Mouse (Mus musculus): ENCODE measurements around the gene Mpst. TPM values are rescaled to one million over a fixed set of nuclear protein-coding genes. Genes with fewer than 3 reads are reported as not detected.

The Mpst gene
- polyA plus RNA-seq, 1 experiment from 2014 or later, result 2.8 TPM

DNA sequence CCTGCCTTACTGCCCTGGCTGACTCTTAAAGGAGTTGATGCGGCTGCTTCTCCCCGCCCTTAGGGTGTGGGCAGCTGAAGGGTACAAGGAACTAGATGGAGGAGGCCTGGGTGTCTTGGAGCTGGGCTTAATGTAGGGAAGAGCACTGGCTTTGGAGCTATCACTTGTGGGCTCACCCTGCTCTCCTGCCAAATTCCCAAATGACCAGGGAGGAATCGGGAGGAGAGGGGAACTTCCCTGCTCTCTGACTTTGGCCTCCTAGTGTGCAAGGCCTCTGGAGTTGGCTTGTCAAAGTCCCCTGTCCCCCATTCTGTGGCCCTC is 22.9 kb downstream of the Mpst start:
- Histone ChIP-seq H3K27ac (peak overlapping the region; percentile 72), H3K9me3 (no peaks in the 10 kb centered on the region), H3K4me1 (replicated peaks) (peaks cover 29% of the 10 kb centered on the region), H3K4me3 (replicated peaks) (peak overlapping the region; percentile 93), H3K9ac (replicated peaks) (peak overlapping the region; percentile 93), H3K27me3 (peaks cover 12% of the 10 kb centered on the region), H3K36me3 (peaks cover 26% of the 10 kb centered on the region), H3K4me2 (replicated peaks) (peak overlapping the region; percentile 89)
- WGBS, result 0% methylated on average over 3 of the region's 3 CpGs
- ATAC-seq, result no peak; the same call in 1 of the 2 replicates

DNA sequence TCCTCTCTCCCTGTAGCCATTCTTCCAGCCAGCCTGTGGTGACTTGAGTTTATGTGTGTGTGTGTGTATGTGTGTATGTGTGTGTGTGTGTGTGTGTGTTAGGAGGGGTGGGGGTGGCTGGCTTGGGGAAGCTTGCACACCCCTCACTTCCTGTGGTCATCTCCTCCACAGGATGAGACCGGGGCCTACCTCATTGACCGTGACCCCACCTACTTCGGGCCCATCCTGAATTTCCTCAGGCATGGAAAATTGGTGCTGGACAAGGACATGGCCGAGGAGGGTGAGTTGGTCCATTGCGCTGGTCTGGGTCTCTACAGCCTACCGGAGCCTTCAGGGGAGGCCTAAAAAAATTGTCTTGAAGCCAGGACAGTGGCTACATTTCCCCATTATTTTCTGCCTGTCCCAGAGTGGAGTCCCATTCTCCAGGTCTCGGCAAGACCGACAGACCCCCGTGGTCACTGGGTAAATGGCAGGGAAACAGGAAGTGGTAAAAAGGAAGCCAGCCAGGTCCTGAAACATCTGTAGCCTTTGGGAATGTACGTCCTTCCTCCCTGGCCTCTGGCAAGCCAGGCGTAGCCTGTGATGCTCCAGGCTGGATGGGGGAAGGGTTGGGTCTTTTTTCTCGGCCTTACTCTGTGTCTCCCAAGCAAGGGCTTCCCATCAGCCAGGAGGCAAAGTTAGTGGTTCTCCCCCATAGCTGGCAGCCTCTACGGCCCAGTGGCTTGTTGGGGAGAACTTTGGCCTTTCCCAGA is 23.8 kb downstream of the Mpst start:
- no peak for ATAC-seq
- Histone ChIP-seq H3K27me3 (peaks cover 4% of the 10 kb centered on the region; the same call in 1 of the 2 replicates), H3K36me3 (peaks cover 32% of the 10 kb centered on the region), H3K4me3 (replicated peaks) (peak overlapping the region; percentile 93), H3K27ac (0 out of 2 replicates have a peak overlapping the region, but pooled peaks have one; percentile 1), H3K4me2 (replicated peaks) (peak overlapping the region; percentile 89), H3K4me1 (replicated peaks) (peaks cover 38% of the 10 kb centered on the region), H3K9ac (replicated peaks) (peak overlapping the region; percentile 93), H3K9me3 (no peaks in the 10 kb centered on the region)
- 87% methylated on average over 13 of the region's 13 CpGs for WGBS

DNA sequence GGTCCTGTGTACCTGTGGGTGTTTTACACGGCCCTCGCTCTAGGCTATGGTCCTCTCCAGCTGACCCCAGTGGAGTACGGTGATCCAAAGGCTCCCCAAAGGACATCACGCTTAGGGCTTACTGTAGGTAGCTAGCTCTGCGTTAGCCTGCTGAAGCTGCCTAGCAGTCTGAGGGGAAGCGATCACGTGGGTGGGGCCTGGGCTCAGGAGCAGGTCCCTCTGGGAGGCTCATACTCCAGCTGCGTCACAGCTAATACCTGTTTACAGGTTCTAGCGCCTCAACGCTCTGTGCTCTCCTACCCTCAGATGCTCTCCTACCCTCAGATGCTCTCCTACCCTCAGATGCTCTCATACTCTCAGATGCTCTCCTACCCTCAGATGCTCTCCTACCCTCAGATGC is 24.7 kb downstream of the Mpst start:
- ATAC-seq, result no peak
- 87% methylated on average over 10 of the region's 10 CpGs for WGBS

GRCm38 (mm10) chr15:78431541-78432121 is 25.4 kb downstream of the Mpst start:
- Histone ChIP-seq H3K9me3 (no peaks in the 10 kb centered on the region), H3K4me3 (replicated peaks) (no peak overlapping the region), H3K27ac (no peak overlapping the region), H3K9ac (replicated peaks) (no peak overlapping the region), H3K4me1 (replicated peaks) (peaks cover 54% of the 10 kb centered on the region), H3K4me2 (replicated peaks) (no peak overlapping the region), H3K27me3 (peaks cover 7% of the 10 kb centered on the region; the same call in 1 of the 2 replicates), H3K36me3 (peaks cover 42% of the 10 kb centered on the region)
- no peak for ATAC-seq
- WGBS, result 87% methylated on average over 7 of the region's 7 CpGs

More for the DNA sequence above, 24.7 kb downstream of the Mpst start:
- Histone ChIP-seq H3K9me3 (no peaks in the 10 kb centered on the region), H3K9ac (replicated peaks) (no peak overlapping the region), H3K27me3 (peaks cover 3% of the 10 kb centered on the region; the same call in 1 of the 2 replicates), H3K4me2 (replicated peaks) (no peak overlapping the region), H3K4me3 (replicated peaks) (no peak overlapping the region), H3K36me3 (peaks cover 39% of the 10 kb centered on the region), H3K27ac (no peak overlapping the region), H3K4me1 (replicated peaks) (peaks cover 46% of the 10 kb centered on the region)

DNA sequence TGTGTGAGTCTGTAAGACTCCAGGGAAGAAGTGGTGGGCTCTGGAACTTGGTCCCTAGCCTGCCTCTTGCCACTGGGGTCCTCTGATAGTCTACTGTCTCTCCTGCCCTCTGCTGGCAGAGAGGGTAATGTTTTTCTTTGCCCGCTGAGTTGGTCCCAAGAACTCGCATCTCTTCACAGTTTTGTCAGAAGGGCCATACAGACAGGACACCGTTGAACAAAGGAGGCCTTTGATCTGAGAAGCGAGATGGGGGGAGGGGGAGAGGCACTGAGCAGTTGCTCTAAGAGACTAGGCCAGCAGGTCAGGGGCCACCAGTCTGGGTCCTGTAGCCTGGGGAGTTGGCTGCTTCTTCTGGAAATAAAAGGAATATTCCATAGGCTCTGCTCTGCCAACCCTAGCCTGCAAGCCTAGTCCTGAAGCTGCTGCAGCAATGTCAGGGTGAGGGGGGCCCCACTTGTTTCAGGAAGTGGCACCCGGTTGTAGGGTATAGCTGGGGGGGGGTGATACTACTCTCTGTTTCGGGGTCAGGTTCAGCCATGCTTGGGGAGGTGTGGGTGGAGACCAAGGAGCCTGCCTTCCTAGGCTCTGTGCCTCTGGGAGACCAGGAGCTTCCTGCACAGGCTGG is 28.8 kb downstream of the Mpst start:
- Histone ChIP-seq H3K9me3 (no peaks in the 10 kb centered on the region), H3K4me2 (replicated peaks) (no peak overlapping the region), H3K27me3 (0 out of 2 replicates have a peak, but pooled peaks cover 6% of the 10 kb centered on the region), H3K27ac (no peak overlapping the region; the same call in 1 of the 2 replicates), H3K4me1 (replicated peaks) (peaks cover 57% of the 10 kb centered on the region), H3K36me3 (peaks cover 42% of the 10 kb centered on the region), H3K9ac (replicated peaks) (no peak overlapping the region; the same call in 1 of the 2 replicates), H3K4me3 (replicated peaks) (no peak overlapping the region)
- WGBS, result 26% methylated on average over 6 of the region's 6 CpGs
- ATAC-seq, result no peak

DNA sequence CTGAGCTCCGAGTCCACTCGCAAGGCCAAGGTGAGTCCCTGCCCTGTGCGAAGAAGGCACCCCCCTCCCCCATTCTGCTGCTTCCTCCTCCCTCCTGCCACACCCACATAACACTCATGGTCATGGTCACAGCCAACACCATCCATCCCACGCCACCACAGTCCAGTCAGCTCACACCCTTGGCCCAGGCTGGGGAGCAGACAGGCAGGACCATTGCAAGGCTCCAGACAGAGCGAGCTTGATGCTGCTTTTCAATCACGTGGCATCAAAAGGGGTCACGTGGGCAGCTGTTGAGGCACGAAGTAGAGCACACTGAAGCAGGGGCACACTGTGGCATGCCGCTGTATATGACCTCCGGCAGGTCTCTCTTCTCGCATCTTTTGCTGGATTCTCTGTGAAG is 29.5 kb downstream of the Mpst start:
- H3K9me3 ChIP-seq, result no peaks in the 10 kb centered on the region
- no peak for ATAC-seq
- no peak overlapping the region for H3K4me2 ChIP-seq (replicated peaks)
- H3K27ac ChIP-seq, result no peak overlapping the region
- H3K4me1 ChIP-seq (replicated peaks), result peaks cover 55% of the 10 kb centered on the region
- peaks cover 42% of the 10 kb centered on the region for H3K36me3 ChIP-seq
- H3K9ac ChIP-seq (replicated peaks), result no peak overlapping the region
- H3K27me3 ChIP-seq, result 0 out of 2 replicates have a peak, but pooled peaks cover 6% of the 10 kb centered on the region
- WGBS, result 80% methylated on average over 11 of the region's 11 CpGs
- H3K4me3 ChIP-seq (replicated peaks), result no peak overlapping the region

DNA sequence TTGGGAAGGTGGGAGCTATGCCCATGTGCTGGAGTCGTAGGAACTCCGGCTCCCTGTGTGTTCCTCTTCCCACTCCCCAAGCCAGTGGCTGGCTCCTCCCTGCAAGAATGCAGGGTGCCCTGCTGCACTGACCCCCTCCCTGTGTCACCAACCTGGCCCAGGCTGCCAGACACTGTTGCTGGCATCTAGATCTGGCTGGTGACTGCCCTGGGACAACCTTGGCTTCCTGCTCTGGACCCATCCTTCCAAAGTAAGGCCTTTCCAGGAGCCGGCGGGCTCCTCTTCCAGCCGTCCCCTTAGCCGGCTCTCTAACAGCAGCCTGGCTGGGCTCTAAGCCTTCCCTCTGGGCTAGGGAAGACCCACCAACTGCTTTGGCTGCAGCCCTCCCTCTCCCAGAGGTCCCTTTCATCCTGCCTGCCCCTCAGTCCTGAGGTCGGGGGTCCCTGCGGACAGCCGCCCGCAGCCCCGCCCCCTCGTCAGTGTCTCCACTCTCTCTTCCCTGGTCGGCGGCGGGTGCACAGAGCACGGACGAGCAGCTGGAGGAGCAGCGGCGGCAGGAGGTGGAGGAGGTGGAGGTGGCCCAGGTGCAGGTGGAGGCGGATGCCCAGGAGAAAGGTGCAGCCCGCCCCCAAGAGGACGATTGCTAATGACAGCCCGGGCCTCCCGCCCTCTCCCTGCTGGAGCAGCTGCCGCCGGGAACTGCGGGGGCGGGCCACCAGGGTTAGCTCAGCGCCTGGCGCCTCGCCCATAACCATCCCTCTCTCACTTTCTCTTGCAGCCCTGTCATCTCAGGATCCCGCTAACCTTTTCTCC is 30.4 kb downstream of the Mpst start:
- Histone ChIP-seq H3K27me3 (0 out of 2 replicates have a peak, but pooled peaks cover 6% of the 10 kb centered on the region), H3K9me3 (no peaks in the 10 kb centered on the region), H3K9ac (replicated peaks) (peak overlapping the region; percentile 63), H3K4me3 (replicated peaks) (peak overlapping the region; percentile 21), H3K27ac (peak overlapping the region; percentile 78), H3K36me3 (peaks cover 38% of the 10 kb centered on the region), H3K4me2 (replicated peaks) (peak overlapping the region; percentile 50), H3K4me1 (replicated peaks) (peaks cover 56% of the 10 kb centered on the region)
- WGBS, result 5% methylated on average over 32 of the region's 32 CpGs
- ATAC-seq, result peak; percentile 65

DNA sequence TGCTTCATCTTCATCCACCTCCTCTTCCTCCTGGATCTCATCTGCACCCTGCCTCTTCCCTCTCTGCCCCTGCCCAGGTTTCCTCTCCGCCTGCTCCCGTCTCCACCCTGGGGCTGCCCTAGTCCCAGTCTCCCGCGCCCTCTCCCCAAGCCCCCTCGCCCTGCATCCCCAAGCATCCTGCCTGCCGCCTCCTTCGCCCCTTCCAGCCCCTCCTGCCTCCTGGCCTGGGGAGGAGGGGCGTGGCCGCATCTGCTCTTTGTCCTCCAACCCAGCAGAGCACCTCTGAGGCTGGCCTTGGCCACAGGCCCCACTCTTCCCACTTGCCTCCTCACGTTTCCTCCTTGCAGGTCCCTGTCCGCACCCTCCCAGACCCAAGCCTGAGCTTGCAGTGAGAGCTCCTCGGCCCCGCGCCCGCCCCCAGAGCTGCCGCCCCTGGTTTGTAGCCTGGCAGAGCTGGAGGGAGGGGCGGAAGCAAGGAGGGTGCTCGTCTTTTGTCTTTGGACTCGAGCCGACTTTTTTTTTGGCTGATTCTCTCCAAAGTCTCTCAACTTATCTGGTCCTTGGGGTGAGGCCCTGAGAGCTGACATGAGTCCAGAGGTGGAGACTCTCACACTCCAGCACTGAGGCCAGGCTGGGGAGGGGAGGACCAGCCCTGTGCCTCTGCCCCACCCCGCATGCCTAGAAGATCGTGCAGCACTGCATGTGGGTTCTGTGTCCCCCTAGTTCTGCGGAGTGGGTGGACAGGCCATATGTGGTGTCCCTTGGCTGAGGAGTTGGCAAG is 31.2 kb downstream of the Mpst start:
- H3K4me3 ChIP-seq (replicated peaks), result peak overlapping the region; percentile 21; the same call in 1 of the 2 replicates
- peak overlapping the region; percentile 63 for H3K9ac ChIP-seq (replicated peaks)
- H3K27ac ChIP-seq, result peak overlapping the region; percentile 78
- H3K9me3 ChIP-seq, result no peaks in the 10 kb centered on the region
- peaks cover 56% of the 10 kb centered on the region for H3K4me1 ChIP-seq (replicated peaks)
- 0 out of 2 replicates have a peak, but pooled peaks cover 6% of the 10 kb centered on the region for H3K27me3 ChIP-seq
- peaks cover 30% of the 10 kb centered on the region for H3K36me3 ChIP-seq
- 11% methylated on average over 23 of the region's 23 CpGs for WGBS
- ATAC-seq, result peak; percentile 25; the same call in 1 of the 2 replicates
- peak overlapping the region; percentile 50 for H3K4me2 ChIP-seq (replicated peaks)

- H3K4me3 ChIP-seq (replicated peaks), result no peak overlapping the region
- no peak for ATAC-seq
Measured at GRCm38 (mm10) chr15:78438018-78438394, 31.8 kb downstream of the Mpst start.

GRCm38 (mm10) chr15:78438505-78438904 is 32.3 kb downstream of the Mpst start:
- Histone ChIP-seq H3K9ac (replicated peaks) (no peak overlapping the region), H3K4me2 (replicated peaks) (no peak overlapping the region), H3K4me3 (replicated peaks) (no peak overlapping the region), H3K36me3 (peaks cover 22% of the 10 kb centered on the region), H3K4me1 (replicated peaks) (peaks cover 58% of the 10 kb centered on the region), H3K27ac (no peak overlapping the region), H3K27me3 (0 out of 2 replicates have a peak, but pooled peaks cover 6% of the 10 kb centered on the region), H3K9me3 (no peaks in the 10 kb centered on the region)
- 52% methylated on average over 8 of the region's 8 CpGs for WGBS
- ATAC-seq, result no peak

More at GRCm38 (mm10) chr15:78438018-78438394, 31.8 kb downstream of the Mpst start:
- H3K4me1 ChIP-seq (replicated peaks), result peaks cover 56% of the 10 kb centered on the region
- no peak overlapping the region for H3K4me2 ChIP-seq (replicated peaks)
- H3K36me3 ChIP-seq, result peaks cover 27% of the 10 kb centered on the region
- H3K9me3 ChIP-seq, result no peaks in the 10 kb centered on the region
- 0 out of 2 replicates have a peak, but pooled peaks cover 6% of the 10 kb centered on the region for H3K27me3 ChIP-seq
- no peak overlapping the region for H3K27ac ChIP-seq
- no peak overlapping the region for H3K9ac ChIP-seq (replicated peaks)
- 49% methylated on average over 4 of the region's 4 CpGs for WGBS

- H3K4me2 ChIP-seq (replicated peaks), result no peak overlapping the region
- no peaks in the 10 kb centered on the region for H3K9me3 ChIP-seq
- peaks cover 17% of the 10 kb centered on the region for H3K36me3 ChIP-seq
- 60% methylated on average over 9 of the region's 9 CpGs for WGBS
- H3K9ac ChIP-seq (replicated peaks), result no peak overlapping the region
- no peak overlapping the region for H3K4me3 ChIP-seq (replicated peaks)
- peaks cover 59% of the 10 kb centered on the region for H3K4me1 ChIP-seq (replicated peaks)
- no peak overlapping the region for H3K27ac ChIP-seq
- no peak for ATAC-seq
- H3K27me3 ChIP-seq, result 0 out of 2 replicates have a peak, but pooled peaks cover 6% of the 10 kb centered on the region
Measured at GRCm38 (mm10) chr15:78438973-78439372, 32.8 kb downstream of the Mpst start.

Measured in midbrain, embryonic 13.5 days (tissue).